Mouse (Mus musculus): Measurements from ENCODE around the gene Slc16a2. TPM values are rescaled to one million over a fixed set of nuclear protein-coding genes. Genes with fewer than 3 reads are reported as not detected.

Gene Slc16a2
- total and polyA plus RNA-seq, 3 experiments, result 0.05 TPM; not detected in 2

DNA sequence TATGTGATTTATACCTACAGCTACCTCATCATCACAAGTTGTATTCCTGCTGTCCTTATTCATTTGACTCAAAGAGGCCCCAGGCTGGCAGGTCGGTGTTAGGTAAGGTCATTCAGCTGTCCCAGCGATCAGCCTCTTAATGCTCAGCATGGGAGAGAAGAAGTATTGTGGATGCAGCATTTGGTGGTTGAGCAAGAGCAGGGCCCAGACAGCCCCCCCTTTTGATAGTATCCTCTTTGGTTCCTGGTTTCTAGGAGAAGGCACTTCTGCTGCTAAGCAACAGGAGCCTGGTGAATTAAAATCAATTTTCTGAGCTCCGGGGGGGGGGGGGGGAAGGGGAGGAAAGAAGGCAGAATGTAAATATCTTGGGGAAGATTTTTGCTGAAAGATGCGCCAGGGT lies 162.8 kb downstream of the Slc16a2 start:
- Histone ChIP-seq H3K9me3 (replicated peaks) (no peaks in the 10 kb centered on the region), H3K4me3 (ENCODE audit: low read depth, low read length) (no peak overlapping the region), H3K4me1 (ENCODE audit: insufficient read depth, low read depth, low read length) (no peaks in the 10 kb centered on the region), H3K36me3 (replicated peaks) (no peaks in the 10 kb centered on the region), H3K27me3 (ENCODE audit: insufficient read depth, low read length) (no peaks in the 10 kb centered on the region)
- ATAC-seq (ENCODE audit: extremely low read depth, insufficient number of reproducible peaks, low FRiP score, poor library complexity, severe bottlenecking) (no peak), DNase-seq (ENCODE audit: low spot score) (no peak)
- TF ChIP-seq GATA1 (IDR thresholded peaks at IDR 0.05; ENCODE audit: borderline replicate concordance, low read length) (no peak), POLR2AphosphoS5 (IDR thresholded peaks at IDR 0.05; ENCODE audit: insufficient replicate concordance, low read depth, low read length) (no peak), GATA2 (IDR thresholded peaks at IDR 0.05; ENCODE audit: borderline replicate concordance, low read depth, low read length) (no peak), CTCF (IDR thresholded peaks at IDR 0.05; ENCODE audit: low read depth, low read length) (no peak)

DNA sequence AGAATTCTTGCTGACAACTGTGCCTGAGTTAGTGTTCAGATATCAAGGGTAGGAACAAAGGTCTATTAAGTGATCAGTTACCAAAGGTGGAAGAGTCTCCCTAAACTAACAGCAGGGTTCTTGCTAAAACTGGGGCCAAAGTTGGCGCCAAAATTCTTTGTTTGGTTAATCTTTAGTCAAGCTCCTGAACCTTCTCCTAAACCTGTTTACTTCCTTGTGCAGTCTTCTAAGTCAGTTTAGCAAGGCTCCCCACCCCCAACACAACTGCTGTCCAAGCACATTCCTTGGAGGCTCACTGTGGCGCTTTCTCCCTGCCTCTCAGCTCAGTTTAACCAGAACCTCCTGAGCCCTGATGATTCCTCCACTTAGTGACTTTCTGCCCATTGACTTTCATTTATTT lies 168.8 kb downstream of the Slc16a2 start:
- Histone ChIP-seq H3K9me3 (replicated peaks) (no peaks in the 10 kb centered on the region), H3K4me3 (ENCODE audit: low read depth, low read length) (no peak overlapping the region), H3K4me1 (ENCODE audit: insufficient read depth, low read depth, low read length) (no peaks in the 10 kb centered on the region), H3K27me3 (ENCODE audit: insufficient read depth, low read length) (no peaks in the 10 kb centered on the region), H3K36me3 (replicated peaks) (no peaks in the 10 kb centered on the region)
- TF ChIP-seq POLR2AphosphoS5 (IDR thresholded peaks at IDR 0.05; ENCODE audit: insufficient replicate concordance, low read depth, low read length) (no peak), TAL1 (conservative IDR thresholded peaks at IDR 0.05; ENCODE audit: low read depth, low read length) (no peak), GATA1 (IDR thresholded peaks at IDR 0.05; ENCODE audit: borderline replicate concordance, low read length) (no peak), CTCF (IDR thresholded peaks at IDR 0.05; ENCODE audit: low read depth, low read length) (no peak), GATA2 (IDR thresholded peaks at IDR 0.05; ENCODE audit: borderline replicate concordance, low read depth, low read length) (no peak)
- DNase-seq (ENCODE audit: low spot score) (no peak), ATAC-seq (ENCODE audit: extremely low read depth, insufficient number of reproducible peaks, low FRiP score, poor library complexity, severe bottlenecking) (no peak)

DNA sequence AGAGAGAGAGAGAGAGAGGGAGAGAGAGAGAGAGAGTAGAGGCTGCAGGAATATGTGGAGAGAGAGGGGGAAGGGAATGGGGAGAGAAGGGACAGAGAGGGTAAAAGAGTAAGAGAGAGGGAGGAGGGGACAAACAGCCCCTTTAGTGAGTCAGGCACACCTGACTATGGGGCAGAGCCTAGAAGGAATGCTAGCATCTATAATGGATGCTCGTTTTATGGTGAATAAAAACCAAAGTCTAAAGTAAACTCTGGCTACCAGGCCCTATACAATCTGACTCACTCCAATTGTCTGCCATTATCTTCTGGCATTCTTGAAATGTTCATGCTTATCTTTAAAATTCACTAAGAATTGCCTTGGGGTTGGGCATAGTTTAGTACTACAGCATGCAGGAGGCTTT lies 169.7 kb downstream of the Slc16a2 start:
- no peak for ATAC-seq (ENCODE audit: extremely low read depth, insufficient number of reproducible peaks, low FRiP score, poor library complexity, severe bottlenecking)
- TF ChIP-seq GATA1 (IDR thresholded peaks at IDR 0.05; ENCODE audit: borderline replicate concordance, low read length) (no peak), POLR2AphosphoS5 (IDR thresholded peaks at IDR 0.05; ENCODE audit: insufficient replicate concordance, low read depth, low read length) (no peak), CTCF (IDR thresholded peaks at IDR 0.05; ENCODE audit: low read depth, low read length) (no peak), GATA2 (IDR thresholded peaks at IDR 0.05; ENCODE audit: borderline replicate concordance, low read depth, low read length) (no peak), TAL1 (conservative IDR thresholded peaks at IDR 0.05; ENCODE audit: low read depth, low read length) (no peak)
- Histone ChIP-seq H3K36me3 (replicated peaks) (no peaks in the 10 kb centered on the region), H3K4me1 (ENCODE audit: insufficient read depth, low read depth, low read length) (no peaks in the 10 kb centered on the region), H3K9me3 (replicated peaks) (no peaks in the 10 kb centered on the region), H3K27me3 (ENCODE audit: insufficient read depth, low read length) (no peaks in the 10 kb centered on the region), H3K4me3 (ENCODE audit: low read depth, low read length) (no peak overlapping the region)
- no peak for DNase-seq (ENCODE audit: low spot score)

Other genes with a start within 250 kb of the Slc16a2 start
- gene Zcchc13, start 191.4 kb downstream of the Slc16a2 start, total RNA-seq (2014; fragmentation: Nextera tagmentation), result not detected in 2 replicates
- not detected in 2 replicates for gene Zcchc13, start 191.4 kb downstream of the Slc16a2 start, total RNA-seq (2017)
- not detected in 2 replicates for gene Zcchc13, start 191.4 kb downstream of the Slc16a2 start, polyA plus RNA-seq (2012)
- 117 TPM in 2 replicates for gene Rlim, start 159.3 kb upstream of the Slc16a2 start, total RNA-seq (2014; fragmentation: Nextera tagmentation)
- gene Rlim, start 159.3 kb upstream of the Slc16a2 start, total RNA-seq (2017), result 106 and 129 TPM in 2 replicates
- gene Rlim, start 159.3 kb upstream of the Slc16a2 start, polyA plus RNA-seq (2012), result 2.9 and 4.1 TPM in 2 replicates

All from G1E (cell line).